Mouse (Mus musculus) gonadal fat pad, adult 2 months (tissue): Measurements from ENCODE around the gene Sec31a. TPM values are rescaled to one million over a fixed set of nuclear protein-coding genes. Genes with fewer than 3 reads are reported as not detected.
"Not testable (repeated sequence)": the region's sequence is repeated elsewhere in the genome, so short reads cannot be mapped to it uniquely, and the experiment has no call there.

Source experiments
- DNase-seq: peaks from one replicate; pipeline ENCODE4 v3.0.0-alpha.2; 2012; ENCODE audit warnings: low read depth
- polyA plus RNA-seq: library from polyadenylated mRNA; depleted of rRNA; stranded (reverse); fragments of >200 nt; gene quantifications from 2 replicates; pipeline ENCODE4 v1.2.3, GENCODE M21; 2012; rRNA removed

Gene Sec31a
- 342 and 346 TPM in 2 replicates for polyA plus RNA-seq

GRCm38 (mm10) chr5:100415761-100416590, at the start of gene Sec31a:
Gene Sec31a, minus strand, starts transcription at chr5:100416234.
- DNase-seq = no peak

DNA sequence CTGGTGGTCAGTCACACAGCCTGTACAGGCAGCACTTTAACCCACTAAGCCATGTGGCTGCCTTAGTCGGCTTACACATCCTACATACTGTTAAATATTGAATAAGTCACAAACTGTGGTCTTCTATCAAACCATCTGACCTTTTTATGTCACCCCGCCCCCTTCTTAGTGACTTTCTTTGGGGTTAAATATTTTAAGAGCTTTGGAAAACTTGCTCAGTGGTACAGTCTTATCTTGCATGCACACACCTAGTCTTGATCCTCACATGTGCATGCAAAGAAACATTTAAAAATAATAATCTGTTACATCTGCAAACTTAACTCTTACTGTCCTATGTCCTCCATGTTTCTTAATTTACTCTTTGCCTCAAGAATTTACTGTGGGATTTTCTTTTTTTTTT, 46.3 kb upstream of the Sec31a start:
- no peak for DNase-seq

DNA sequence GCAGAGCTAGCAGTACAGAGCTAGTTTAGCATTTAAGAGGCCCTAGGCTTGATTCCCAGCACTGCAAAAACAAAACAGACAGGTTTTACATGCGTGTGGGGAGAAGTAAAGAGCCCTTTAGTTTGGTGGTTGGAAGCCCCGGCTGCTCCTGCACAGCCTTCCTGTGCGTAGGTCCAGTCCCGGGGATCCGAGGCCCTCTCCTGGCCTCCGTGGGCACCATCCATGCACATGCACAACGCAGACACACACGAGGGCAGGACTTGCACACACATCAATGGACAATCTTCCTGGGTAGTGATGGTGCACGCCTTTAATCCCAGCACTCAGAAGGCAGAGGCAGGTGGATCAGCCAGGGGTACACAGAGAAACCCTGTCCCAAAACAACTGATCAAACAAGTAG, 45.5 kb upstream of the Sec31a start:
- DNase-seq = no peak

GRCm38 (mm10) chr5:100459468-100459867, 43.4 kb upstream of the Sec31a start:
- no peak for DNase-seq

DNA sequence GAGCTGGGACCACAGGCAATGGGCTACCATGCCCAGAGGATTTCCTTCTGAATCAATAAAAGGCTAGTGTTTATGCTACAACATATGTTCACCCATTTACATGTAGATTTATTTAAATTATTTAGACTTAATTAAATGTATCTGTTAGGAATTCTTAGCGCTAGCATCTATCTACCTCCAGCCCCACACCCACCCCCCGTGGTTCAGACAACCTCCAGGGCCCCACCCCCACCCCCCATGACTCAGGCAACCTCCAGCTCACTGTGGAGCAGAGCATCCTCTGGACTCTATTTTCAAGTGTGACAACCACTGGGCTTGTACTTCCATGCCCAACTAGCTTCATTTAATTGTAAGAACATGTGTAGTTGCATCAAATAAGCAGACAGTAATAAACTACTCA, 35.8 kb upstream of the Sec31a start:
- DNase-seq = no peak

DNA sequence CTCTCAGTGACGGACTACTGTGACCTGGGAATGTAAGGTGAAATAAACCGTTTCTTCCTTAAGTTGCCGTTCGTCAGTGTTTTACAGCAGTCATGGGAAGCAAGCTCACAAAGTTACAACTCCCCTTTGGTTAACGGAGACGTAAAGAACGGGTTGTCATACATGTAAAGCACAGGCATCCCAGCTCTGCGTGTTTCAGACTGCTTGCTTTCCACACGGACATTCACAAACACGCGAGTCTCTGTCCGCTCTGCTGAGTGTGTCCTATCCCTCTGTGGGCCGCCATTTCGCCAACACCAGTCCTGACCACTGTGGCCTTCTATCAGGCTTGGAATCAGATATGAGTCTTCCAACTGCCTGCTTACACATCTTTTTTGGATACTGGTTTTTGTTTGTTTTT, 22.8 kb upstream of the Sec31a start:
- no peak for DNase-seq

- no peak for DNase-seq
These were observed 21.9 kb upstream of the Sec31a start for GRCm38 (mm10) chr5:100437917-100438316.

- no peak for DNase-seq
These were observed 21.1 kb upstream of the Sec31a start for GRCm38 (mm10) chr5:100437086-100437485.

DNA sequence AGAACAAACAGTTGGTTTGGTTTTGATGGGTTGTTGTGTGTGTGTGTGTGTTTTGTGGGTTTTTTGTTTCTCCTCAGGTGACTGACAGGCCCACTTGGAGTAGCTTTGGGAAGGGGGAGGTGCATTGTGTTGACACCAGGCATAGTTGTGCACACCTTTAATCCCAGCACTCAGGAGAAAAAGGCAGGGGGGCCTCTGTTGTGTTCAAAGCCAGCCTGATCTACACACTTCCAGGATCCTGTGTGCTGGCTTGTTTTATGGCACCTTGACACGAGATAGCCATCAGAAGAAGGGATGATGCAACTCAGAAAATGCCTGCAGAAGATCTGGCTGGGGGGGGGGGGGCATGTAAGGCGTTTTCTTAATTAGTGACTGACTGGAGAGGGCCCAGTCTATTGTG, 14.9 kb upstream of the Sec31a start:
- no peak for DNase-seq

GRCm38 (mm10) chr5:100430076-100430390, 14.0 kb upstream of the Sec31a start:
- no peak for DNase-seq

GRCm38 (mm10) chr5:100429344-100430075, 13.5 kb upstream of the Sec31a start:
- DNase-seq = peak; percentile 84

DNA sequence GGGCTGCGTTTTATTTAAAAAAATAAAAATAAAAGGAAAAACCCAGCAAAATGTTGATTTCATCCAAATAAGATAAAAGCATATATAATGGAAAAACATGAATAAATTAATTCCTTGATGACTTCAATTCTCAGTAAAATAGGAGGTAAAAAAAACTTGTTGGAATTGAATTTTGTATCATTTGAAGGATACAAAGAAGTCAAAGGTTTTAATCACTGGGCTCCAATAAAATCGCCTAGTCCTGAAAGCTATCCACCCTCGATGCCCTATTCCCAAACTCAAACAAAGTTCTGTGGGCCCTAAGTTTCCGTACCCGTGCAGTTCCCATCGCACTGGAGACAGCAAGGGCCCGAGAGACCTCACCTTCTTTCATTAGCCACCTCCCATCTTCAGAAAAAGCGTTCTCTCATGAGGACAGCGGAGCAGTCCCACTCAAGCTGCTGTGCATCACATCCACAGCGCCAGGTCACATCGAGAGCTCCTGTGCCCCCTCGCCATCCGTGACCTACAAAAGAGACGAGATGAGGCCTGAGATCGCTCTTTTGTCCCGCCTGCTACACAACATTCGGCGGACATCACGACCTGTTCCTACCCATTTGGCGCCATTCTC, 12.8 kb upstream of the Sec31a start:
- DNase-seq = no peak

DNA sequence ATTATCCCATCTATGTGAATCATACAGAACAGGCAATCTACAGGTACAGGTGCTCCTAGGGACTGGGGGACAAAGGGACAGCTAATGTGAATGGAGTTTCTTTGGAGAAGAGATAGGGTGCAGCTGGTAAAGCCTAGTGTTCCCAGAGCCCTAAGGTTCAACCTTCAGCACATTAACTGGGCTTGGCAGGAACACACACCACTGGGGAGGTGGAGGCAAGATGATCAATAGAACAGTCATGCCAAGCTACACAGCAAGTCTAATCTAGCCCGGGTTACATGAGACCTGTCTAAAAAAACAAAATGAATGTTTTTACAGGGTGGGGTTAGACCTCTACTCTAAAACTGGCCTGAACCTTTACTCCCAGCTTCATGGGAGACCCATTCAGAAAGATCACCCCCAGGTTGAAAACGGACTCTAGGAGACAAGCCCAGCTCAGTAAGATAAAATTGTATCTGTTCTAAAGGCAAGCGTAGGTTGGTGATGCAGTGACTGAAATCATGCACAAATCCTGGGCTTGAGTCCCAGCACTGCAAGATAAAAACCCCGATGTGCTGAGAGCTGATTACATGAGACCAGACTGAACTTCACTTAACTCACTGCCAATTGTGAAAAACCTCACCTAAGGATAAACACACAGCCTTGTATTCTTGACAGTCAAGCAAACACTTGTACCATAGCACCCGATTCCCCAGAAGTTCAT, 12.1 kb upstream of the Sec31a start:
- peak; percentile 81 for DNase-seq

DNA sequence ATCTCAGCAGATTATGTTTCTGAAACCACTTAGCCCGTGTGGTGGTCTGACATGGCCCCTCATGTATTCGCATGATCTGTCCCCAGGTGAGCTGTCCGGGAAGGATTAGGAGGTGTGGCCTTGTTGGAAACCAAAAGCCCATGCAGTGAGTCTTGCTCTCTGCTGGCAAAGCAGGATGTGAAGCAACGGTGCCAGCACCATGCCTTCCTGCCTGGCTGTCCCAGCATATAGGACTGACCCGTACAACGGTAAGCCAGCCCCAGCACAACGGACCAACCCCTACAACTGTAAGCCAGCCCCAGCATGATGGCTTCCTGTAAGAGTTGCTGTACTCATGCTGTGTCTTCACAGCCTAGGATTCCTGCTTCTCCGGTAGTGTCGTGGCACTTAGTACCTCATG, 11.2 kb upstream of the Sec31a start:
- no peak for DNase-seq

GRCm38 (mm10) chr5:100425823-100426222, 9.8 kb upstream of the Sec31a start:
- not testable (repeated sequence) for DNase-seq

DNA sequence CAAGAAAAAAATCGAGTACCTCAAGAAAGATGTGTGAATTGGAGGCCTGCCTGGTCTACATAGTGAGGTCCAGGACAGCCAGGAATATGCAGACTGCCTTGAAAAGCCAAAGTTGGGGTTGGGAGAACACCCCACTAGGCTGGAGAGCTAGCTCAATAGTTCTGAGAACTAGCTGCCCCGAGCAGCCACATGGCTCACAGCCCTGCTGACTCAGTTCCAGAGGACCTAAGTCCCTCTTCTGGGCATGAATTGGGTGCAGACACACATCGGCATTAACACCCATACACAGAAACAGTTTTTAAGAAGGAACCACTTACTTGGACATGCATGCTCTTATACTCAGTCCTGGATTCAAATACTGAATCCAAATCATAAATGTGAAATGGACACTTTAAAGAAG, 8.2 kb upstream of the Sec31a start:
- no peak for DNase-seq

- no peak for DNase-seq
These were observed 7.6 kb upstream of the Sec31a start for GRCm38 (mm10) chr5:100423626-100424025.

- DNase-seq = no peak
These were observed 2.8 kb upstream of the Sec31a start for GRCm38 (mm10) chr5:100418861-100419260.

GRCm38 (mm10) chr5:100418077-100418476, 2.0 kb upstream of the Sec31a start:
- no peak for DNase-seq

GRCm38 (mm10) chr5:100414474-100415196, 1.4 kb downstream of the Sec31a start:
- no peak for DNase-seq

GRCm38 (mm10) chr5:100412886-100413285, 3.1 kb downstream of the Sec31a start:
- DNase-seq = no peak

DNA sequence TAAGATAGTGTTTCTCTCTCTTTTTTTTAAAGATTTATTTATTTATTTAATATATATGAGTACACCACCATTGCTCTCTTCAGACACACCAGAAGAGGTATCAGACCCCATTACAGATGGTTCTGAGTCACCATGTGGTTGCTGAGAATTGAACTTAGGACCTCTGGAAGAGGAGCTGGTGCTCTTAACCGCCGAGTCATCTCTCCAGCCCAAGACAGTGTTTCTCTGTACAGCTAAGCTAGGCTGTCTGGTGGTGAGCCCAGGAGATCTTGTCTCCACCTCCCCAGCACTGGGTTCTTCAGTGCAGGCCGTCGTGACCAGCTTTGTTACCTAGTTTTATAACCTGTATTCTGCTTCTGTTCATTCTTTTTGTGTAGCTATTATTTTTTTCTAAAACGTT, 5.8 kb downstream of the Sec31a start:
- no peak for DNase-seq
